Mouse (Mus musculus): ENCODE data around the gene Rnase2a.

GRCm38 (mm10) chr14:51291505-51291904 lies 35.6 kb upstream of the Rnase2a start:
- TF ChIP-seq POLR2A (IDR thresholded peaks at IDR 0.05; ENCODE audit: extremely low read depth, insufficient read depth, low read length), result no peak
- TF ChIP-seq CTCF (IDR thresholded peaks at IDR 0.05; ENCODE audit: low read depth, low read length), result no peak

Data from liver, adult 2 months (tissue).